Mouse (Mus musculus): ENCODE data around the gene Pfkm. TPM values are rescaled to one million over a fixed set of nuclear protein-coding genes. Genes with fewer than 3 reads are reported as not detected.

The Pfkm gene
- polyA plus RNA-seq, 1 experiment from 2014 or later = 69.6 TPM

DNA sequence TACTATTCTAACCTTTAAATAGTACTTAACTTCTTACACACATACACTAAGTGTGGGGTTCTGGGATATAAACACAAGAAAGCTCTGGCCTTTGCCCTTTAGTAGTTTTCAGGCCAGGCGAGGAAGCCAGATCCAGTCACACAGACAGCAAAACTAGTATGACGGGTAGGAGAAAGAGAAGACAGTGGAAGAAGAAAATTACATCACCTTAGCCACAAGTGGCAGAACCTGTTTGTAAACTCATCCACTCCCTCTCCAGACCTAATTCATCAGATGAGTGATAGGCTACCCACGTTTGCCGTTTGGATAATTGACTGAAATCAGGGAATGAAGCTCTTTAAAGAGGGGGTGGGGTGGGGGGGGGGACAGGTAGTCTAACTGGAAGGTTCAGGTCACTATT lies 548 bp upstream of the Pfkm start:
- peak overlapping the region; percentile 91 for H3K4me3 ChIP-seq (ENCODE audit: low read depth, low read length)
- DNase-seq (ENCODE audit: low spot score) (peak; percentile 30), ATAC-seq (ENCODE audit: low read depth) (no peak)
- 0 out of 2 replicates have a peak, but pooled peaks cover 9% of the 10 kb centered on the region for H3K36me3 ChIP-seq (ENCODE audit: control insufficient read depth, insufficient read depth, low read length)
- no peaks in the 10 kb centered on the region for H3K27me3 ChIP-seq (replicated peaks; ENCODE audit: control insufficient read depth, insufficient read depth, low read length)
- H3K4me2 ChIP-seq (ENCODE audit: low read depth, low read length) = peak overlapping the region; percentile 81
- no peaks in the 10 kb centered on the region for H3K9me3 ChIP-seq (ENCODE audit: control insufficient read depth, low read length)
- 28% methylated on average over 4 of the region's 4 CpGs for WGBS
- 0 out of 2 replicates have a peak overlapping the region, but pooled peaks have one; percentile 28 for H3K27ac ChIP-seq (replicated peaks; ENCODE audit: low read depth, low read length)
- H3K4me1 ChIP-seq (ENCODE audit: control insufficient read depth, insufficient read depth, low read length) = peaks cover 12% of the 10 kb centered on the region
- H3K9ac ChIP-seq (ENCODE audit: low read depth, low read length) = peak overlapping the region; percentile 94

DNA sequence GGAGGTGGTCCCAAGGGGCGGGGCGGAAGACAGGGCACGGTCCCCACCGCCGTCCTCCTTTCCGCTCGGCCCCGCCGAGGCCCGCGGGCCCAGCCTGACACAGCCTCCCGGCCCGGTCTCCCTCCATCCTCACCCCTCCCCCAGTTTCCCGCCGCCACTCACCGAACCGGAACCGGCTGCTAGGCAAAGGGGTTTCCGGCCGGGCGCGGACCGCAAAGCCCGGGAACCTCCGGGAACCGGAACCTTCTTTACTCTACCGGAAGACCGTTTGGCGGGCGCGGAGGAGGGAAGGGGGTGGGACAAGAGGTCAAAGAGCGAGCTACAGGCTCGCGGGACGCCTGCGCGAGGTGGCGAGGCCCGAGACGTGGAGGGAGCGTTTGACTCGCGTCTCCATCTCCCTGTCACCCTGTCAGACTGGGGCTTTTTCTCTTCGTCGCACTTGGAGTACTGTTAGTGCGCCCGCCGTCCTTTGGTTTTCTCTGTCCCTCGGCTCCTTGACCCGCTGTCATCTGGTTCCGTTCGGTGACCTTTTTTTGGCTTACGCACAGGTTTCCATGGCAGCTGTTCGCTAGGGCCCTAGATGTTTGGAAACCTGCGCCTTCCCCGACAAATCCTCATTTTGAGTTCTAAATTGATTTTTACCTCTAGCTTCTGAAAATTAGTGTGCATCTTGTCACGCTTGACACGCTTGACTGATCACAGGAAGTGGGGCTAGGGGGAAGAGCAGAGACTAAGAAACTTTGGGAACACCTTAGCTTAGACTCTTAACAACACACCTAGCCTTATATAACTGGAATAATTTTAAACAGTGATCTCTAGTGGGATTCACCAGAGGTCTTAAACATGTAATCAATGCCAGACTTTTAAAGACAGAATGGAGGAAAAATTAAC lies 977 bp downstream of the Pfkm start, which contains the start of gene Senp1:
TSS of gene Senp1 (minus strand) at position 624 of the 891 bp plus-strand sequence.
- peaks cover 12% of the 10 kb centered on the region for H3K4me1 ChIP-seq (ENCODE audit: control insufficient read depth, insufficient read depth, low read length)
- ATAC-seq (ENCODE audit: low read depth) (peak; percentile 92), DNase-seq (ENCODE audit: low spot score) (peak; percentile 94)
- no peaks in the 10 kb centered on the region for H3K27me3 ChIP-seq (replicated peaks; ENCODE audit: control insufficient read depth, insufficient read depth, low read length)
- 0 out of 2 replicates have a peak, but pooled peaks cover 3% of the 10 kb centered on the region for H3K36me3 ChIP-seq (ENCODE audit: control insufficient read depth, insufficient read depth, low read length)
- H3K4me2 ChIP-seq (ENCODE audit: low read depth, low read length) = peak within 1 kb of the TSS; percentile 81
- H3K9me3 ChIP-seq (ENCODE audit: control insufficient read depth, low read length) = no peaks in the 10 kb centered on the region
- H3K9ac ChIP-seq (ENCODE audit: low read depth, low read length) = peak within 1 kb of the TSS; percentile 94
- peak within 1 kb of the TSS; percentile 91 for H3K4me3 ChIP-seq (ENCODE audit: low read depth, low read length)
- H3K27ac ChIP-seq (replicated peaks; ENCODE audit: low read depth, low read length) = peak within 1 kb of the TSS; percentile 89
- WGBS = under 1% methylated on average over 28 of the region's 58 CpGs

DNA sequence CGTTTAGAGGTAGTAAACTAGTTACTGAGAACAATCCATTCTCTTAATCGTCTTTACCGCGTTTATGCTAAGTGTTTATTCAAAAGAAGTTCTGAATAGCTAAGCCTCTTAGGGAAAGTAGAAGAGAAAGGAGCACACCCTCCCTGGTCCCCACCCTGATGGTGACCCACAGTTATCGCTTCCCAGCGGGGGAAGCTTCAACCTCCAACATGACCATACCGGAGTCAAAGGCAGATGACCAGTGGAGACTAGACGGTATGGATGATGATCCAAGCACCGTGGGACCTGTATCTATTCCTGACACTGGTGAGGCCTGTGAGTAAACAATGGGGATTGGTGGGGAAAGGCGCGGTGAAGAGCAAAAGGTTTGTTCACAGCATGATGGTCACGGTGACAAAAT lies 2.5 kb downstream of the Pfkm start:
- no peaks in the 10 kb centered on the region for H3K9me3 ChIP-seq (ENCODE audit: control insufficient read depth, low read length)
- 89% methylated on average over 12 of the region's 12 CpGs for WGBS
- no peaks in the 10 kb centered on the region for H3K36me3 ChIP-seq (ENCODE audit: control insufficient read depth, insufficient read depth, low read length)
- DNase-seq (ENCODE audit: low spot score) (no peak), ATAC-seq (ENCODE audit: low read depth) (no peak)
- no peak overlapping the region for H3K4me2 ChIP-seq (ENCODE audit: low read depth, low read length)
- peaks cover 12% of the 10 kb centered on the region for H3K4me1 ChIP-seq (ENCODE audit: control insufficient read depth, insufficient read depth, low read length)
- no peak overlapping the region for H3K4me3 ChIP-seq (ENCODE audit: low read depth, low read length)
- no peaks in the 10 kb centered on the region for H3K27me3 ChIP-seq (replicated peaks; ENCODE audit: control insufficient read depth, insufficient read depth, low read length)
- H3K9ac ChIP-seq (ENCODE audit: low read depth, low read length) = no peak overlapping the region
- no peak overlapping the region for H3K27ac ChIP-seq (replicated peaks; ENCODE audit: low read depth, low read length)

DNA sequence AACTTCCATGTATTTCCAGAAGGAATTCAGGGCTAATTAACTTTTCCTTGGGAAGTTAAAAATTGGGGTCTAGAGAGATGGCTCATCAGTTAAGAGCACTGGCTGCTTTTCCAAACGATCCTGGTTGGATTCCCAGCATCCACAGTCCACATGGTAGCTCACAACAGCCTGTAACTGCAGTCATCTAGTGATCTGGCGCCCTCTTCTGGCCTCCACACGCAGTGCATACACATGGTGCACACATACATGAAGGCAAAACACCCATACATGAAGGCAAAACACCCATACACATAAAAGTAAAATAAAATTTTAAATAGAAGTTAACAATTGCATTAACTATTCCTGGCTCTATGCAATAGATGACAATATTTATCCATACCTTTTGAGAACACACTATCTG lies 4.6 kb downstream of the Pfkm start:
- no peaks in the 10 kb centered on the region for H3K27me3 ChIP-seq (replicated peaks; ENCODE audit: control insufficient read depth, insufficient read depth, low read length)
- H3K4me3 ChIP-seq (ENCODE audit: low read depth, low read length) = no peak overlapping the region
- peaks cover 4% of the 10 kb centered on the region for H3K4me1 ChIP-seq (ENCODE audit: control insufficient read depth, insufficient read depth, low read length)
- ATAC-seq (ENCODE audit: low read depth) (no peak), DNase-seq (ENCODE audit: low spot score) (no peak)
- H3K4me2 ChIP-seq (ENCODE audit: low read depth, low read length) = no peak overlapping the region
- 47% methylated on average over 3 of the region's 3 CpGs for WGBS
- H3K27ac ChIP-seq (replicated peaks; ENCODE audit: low read depth, low read length) = no peak overlapping the region
- no peak overlapping the region for H3K9ac ChIP-seq (ENCODE audit: low read depth, low read length)
- no peaks in the 10 kb centered on the region for H3K36me3 ChIP-seq (ENCODE audit: control insufficient read depth, insufficient read depth, low read length)
- no peaks in the 10 kb centered on the region for H3K9me3 ChIP-seq (ENCODE audit: control insufficient read depth, low read length)

DNA sequence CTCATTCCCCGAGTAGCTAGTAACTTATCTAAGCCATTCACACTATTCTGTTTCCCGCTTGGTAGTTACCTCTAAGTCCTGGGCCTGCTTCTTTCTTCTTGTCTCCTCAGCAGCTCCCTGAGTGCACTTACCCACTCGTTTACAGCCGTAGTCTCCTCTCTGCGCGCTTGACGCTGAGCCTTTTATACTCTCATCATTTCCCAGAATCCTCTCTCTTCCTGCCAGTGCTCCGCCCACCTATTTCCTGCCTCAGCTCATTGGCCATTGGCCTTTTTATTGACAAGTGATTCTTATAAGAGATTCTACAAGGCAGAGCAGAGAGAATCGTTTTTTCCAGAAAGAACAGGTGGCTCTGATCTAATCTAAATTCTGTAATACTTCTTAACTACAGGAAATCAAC lies 6.1 kb downstream of the Pfkm start:
- Histone ChIP-seq H3K27me3 (replicated peaks; ENCODE audit: control insufficient read depth, insufficient read depth, low read length) (no peaks in the 10 kb centered on the region), H3K4me1 (ENCODE audit: control insufficient read depth, insufficient read depth, low read length) (no peaks in the 10 kb centered on the region), H3K36me3 (ENCODE audit: control insufficient read depth, insufficient read depth, low read length) (no peaks in the 10 kb centered on the region), H3K9ac (ENCODE audit: low read depth, low read length) (no peak overlapping the region), H3K27ac (replicated peaks; ENCODE audit: low read depth, low read length) (no peak overlapping the region), H3K4me3 (ENCODE audit: low read depth, low read length) (no peak overlapping the region), H3K4me2 (ENCODE audit: low read depth, low read length) (no peak overlapping the region), H3K9me3 (ENCODE audit: control insufficient read depth, low read length) (no peaks in the 10 kb centered on the region)
- ATAC-seq (ENCODE audit: low read depth) (no peak), DNase-seq (ENCODE audit: low spot score) (no peak)
- 88% methylated on average over 9 of the region's 9 CpGs for WGBS

DNA sequence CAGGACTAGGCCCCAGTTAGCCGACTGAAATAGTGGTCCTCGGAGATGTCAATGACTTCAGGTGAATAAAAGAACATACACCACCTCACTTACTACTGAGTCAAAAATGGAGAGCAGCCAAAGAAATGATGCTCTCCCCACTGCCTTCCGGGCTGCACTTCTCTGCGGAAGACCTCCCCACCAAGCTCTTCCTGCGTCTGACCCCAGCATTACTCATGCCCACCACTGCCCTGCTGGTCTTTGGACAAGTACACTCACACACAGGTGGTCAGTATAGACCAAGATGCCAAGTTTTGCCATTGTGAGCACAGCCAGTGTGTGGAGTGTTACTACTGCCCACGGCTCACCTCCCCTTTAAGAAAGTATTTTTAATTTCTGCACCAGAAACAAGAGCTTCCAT lies 10.0 kb downstream of the Pfkm start:
- ATAC-seq (ENCODE audit: low read depth) (no peak), DNase-seq (ENCODE audit: low spot score) (no peak)
- Histone ChIP-seq H3K9me3 (ENCODE audit: control insufficient read depth, low read length) (no peaks in the 10 kb centered on the region), H3K4me3 (ENCODE audit: low read depth, low read length) (no peak overlapping the region), H3K27ac (replicated peaks; ENCODE audit: low read depth, low read length) (no peak overlapping the region), H3K4me2 (ENCODE audit: low read depth, low read length) (no peak overlapping the region), H3K36me3 (ENCODE audit: control insufficient read depth, insufficient read depth, low read length) (no peaks in the 10 kb centered on the region), H3K27me3 (replicated peaks; ENCODE audit: control insufficient read depth, insufficient read depth, low read length) (no peaks in the 10 kb centered on the region), H3K4me1 (ENCODE audit: control insufficient read depth, insufficient read depth, low read length) (no peaks in the 10 kb centered on the region), H3K9ac (ENCODE audit: low read depth, low read length) (no peak overlapping the region)
- WGBS = 93% methylated on average over 6 of the region's 6 CpGs

DNA sequence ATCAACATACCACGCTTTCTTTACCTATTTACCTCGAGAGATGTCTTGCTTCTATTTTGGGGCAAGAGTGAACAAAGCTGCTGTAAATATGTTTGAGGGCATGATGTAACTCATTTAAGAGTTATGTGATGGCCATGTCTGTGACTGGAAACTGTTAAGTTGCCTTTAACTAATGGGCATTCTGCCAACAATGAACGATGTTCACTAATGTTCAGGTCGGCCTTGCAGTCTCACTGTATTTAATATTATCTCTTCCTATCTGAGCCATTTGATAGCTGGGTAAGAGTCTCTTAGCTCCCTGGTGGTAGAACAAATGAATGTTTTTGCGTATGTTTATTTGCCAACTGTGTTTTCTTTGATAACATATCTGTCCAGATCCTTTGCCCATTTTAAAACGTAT lies 14.1 kb downstream of the Pfkm start:
- 69% methylated on average over 6 of the region's 6 CpGs for WGBS
- ATAC-seq (ENCODE audit: low read depth) = no peak

DNA sequence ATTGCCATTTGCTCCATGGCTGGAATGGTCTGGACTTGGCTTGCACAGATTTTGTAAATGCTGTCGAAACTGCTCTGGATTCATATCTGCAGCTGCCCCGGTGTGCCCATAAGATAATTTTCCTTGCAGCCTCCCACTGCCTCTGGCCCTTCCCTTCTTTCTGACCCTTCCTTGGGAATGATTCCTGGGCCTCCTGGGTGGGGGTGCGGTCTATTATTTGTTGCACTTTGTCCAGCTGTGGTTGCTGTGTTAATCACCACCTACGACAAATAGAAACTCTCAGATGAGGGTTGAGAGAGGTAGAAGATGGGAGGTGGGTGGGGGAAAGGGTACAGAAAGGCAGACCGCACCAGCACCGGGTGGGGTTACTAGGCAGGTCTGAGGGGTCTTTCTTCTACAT lies 14.8 kb downstream of the Pfkm start:
- Histone ChIP-seq H3K27me3 (replicated peaks; ENCODE audit: control insufficient read depth, insufficient read depth, low read length) (no peaks in the 10 kb centered on the region), H3K36me3 (ENCODE audit: control insufficient read depth, insufficient read depth, low read length) (no peaks in the 10 kb centered on the region), H3K4me2 (ENCODE audit: low read depth, low read length) (no peak overlapping the region), H3K4me3 (ENCODE audit: low read depth, low read length) (no peak overlapping the region), H3K9me3 (ENCODE audit: control insufficient read depth, low read length) (no peaks in the 10 kb centered on the region), H3K27ac (replicated peaks; ENCODE audit: low read depth, low read length) (no peak overlapping the region), H3K9ac (ENCODE audit: low read depth, low read length) (no peak overlapping the region), H3K4me1 (ENCODE audit: control insufficient read depth, insufficient read depth, low read length) (peaks cover 16% of the 10 kb centered on the region)
- DNase-seq (ENCODE audit: low spot score) = no peak
- WGBS = 85% methylated on average over 6 of the region's 6 CpGs
- no peak for ATAC-seq (ENCODE audit: low read depth)

More for the DNA sequence above, 14.1 kb downstream of the Pfkm start:
- H3K36me3 ChIP-seq (ENCODE audit: control insufficient read depth, insufficient read depth, low read length) = no peaks in the 10 kb centered on the region
- DNase-seq (ENCODE audit: low spot score) = no peak
- peaks cover 16% of the 10 kb centered on the region for H3K4me1 ChIP-seq (ENCODE audit: control insufficient read depth, insufficient read depth, low read length)
- H3K4me3 ChIP-seq (ENCODE audit: low read depth, low read length) = no peak overlapping the region
- no peaks in the 10 kb centered on the region for H3K9me3 ChIP-seq (ENCODE audit: control insufficient read depth, low read length)
- no peak overlapping the region for H3K4me2 ChIP-seq (ENCODE audit: low read depth, low read length)
- no peaks in the 10 kb centered on the region for H3K27me3 ChIP-seq (replicated peaks; ENCODE audit: control insufficient read depth, insufficient read depth, low read length)
- H3K27ac ChIP-seq (replicated peaks; ENCODE audit: low read depth, low read length) = no peak overlapping the region
- no peak overlapping the region for H3K9ac ChIP-seq (ENCODE audit: low read depth, low read length)

Measured in embryonic facial prominence, embryonic 14.5 days (tissue).